Mouse (Mus musculus): ENCODE measurements around the gene Hist1h2bm. TPM values are rescaled to one million over a fixed set of nuclear protein-coding genes. Genes with fewer than 3 reads are reported as not detected.
"Not testable (repeated sequence)": the region's sequence is repeated elsewhere in the genome, so short reads cannot be mapped to it uniquely, and the experiment has no call there.

The Hist1h2bm gene
- polyA plus RNA-seq, 1 experiment from 2014 or later, result 1.00 TPM

GRCm38 (mm10) chr13:21751827-21752226 is 30.0 kb downstream of the Hist1h2bm start:
- Histone ChIP-seq H3K9me3 (ENCODE audit: control insufficient read depth, low read length) (no peaks in the 10 kb centered on the region), H3K4me1 (ENCODE audit: control insufficient read depth in 2 of 2, insufficient read depth in 2 of 2, low read length in 2 of 2) (peaks cover 2 to 28% of the 10 kb centered on the region in 2 experiments; a peak in 3 of 4 replicates), H3K4me2 (ENCODE audit: low read length) (peak overlapping the region; percentile 61), H3K27ac (replicated peaks in 1 of 2; ENCODE audit: control insufficient read depth in 1 of 2, insufficient read depth in 1 of 2, low read depth in 2 of 2, low read length in 2 of 2) (peak overlapping the region; percentile 44 to 88; a peak in 3 of 4 replicates), H3K9ac (ENCODE audit: low read length) (peak overlapping the region; percentile 75; the same call in 1 of the 2 replicates), H3K36me3 (ENCODE audit: control insufficient read depth, insufficient read depth, low read length) (no peaks in the 10 kb centered on the region), H3K4me3 (ENCODE audit: control insufficient read depth in 1 of 2, insufficient read depth in 1 of 2, low read depth in 1 of 2, low read length in 2 of 2) (no peak overlapping the region), H3K27me3 (ENCODE audit: control insufficient read depth, insufficient read depth, low read length) (no peaks in the 10 kb centered on the region)
- no peak for ATAC-seq (ENCODE audit: insufficient number of reproducible peaks, insufficient read depth, low FRiP score, low read depth)
- WGBS, result 20% methylated on average over 3 of the region's 3 CpGs

GRCm38 (mm10) chr13:21752356-21752755 is 30.5 kb downstream of the Hist1h2bm start:
- Histone ChIP-seq H3K9ac (ENCODE audit: low read length) (peak overlapping the region; percentile 75; the same call in 1 of the 2 replicates), H3K4me1 (ENCODE audit: control insufficient read depth in 2 of 2, insufficient read depth in 2 of 2, low read length in 2 of 2) (peaks cover 2 to 28% of the 10 kb centered on the region in 2 experiments; a peak in 3 of 4 replicates), H3K27ac (replicated peaks in 1 of 2; ENCODE audit: control insufficient read depth in 1 of 2, insufficient read depth in 1 of 2, low read depth in 2 of 2, low read length in 2 of 2) (peak overlapping the region in 1 of 2 experiments; percentile 88; a peak in 2 of 4 replicates), H3K36me3 (ENCODE audit: control insufficient read depth, insufficient read depth, low read length) (no peaks in the 10 kb centered on the region), H3K9me3 (ENCODE audit: control insufficient read depth, low read length) (no peaks in the 10 kb centered on the region), H3K4me3 (ENCODE audit: control insufficient read depth in 1 of 2, insufficient read depth in 1 of 2, low read depth in 1 of 2, low read length in 2 of 2) (no peak overlapping the region), H3K27me3 (ENCODE audit: control insufficient read depth, insufficient read depth, low read length) (no peaks in the 10 kb centered on the region), H3K4me2 (ENCODE audit: low read length) (peak overlapping the region; percentile 61)
- 29% methylated on average over 3 of the region's 3 CpGs for WGBS
- no peak for ATAC-seq (ENCODE audit: insufficient number of reproducible peaks, insufficient read depth, low FRiP score, low read depth)

GRCm38 (mm10) chr13:21753051-21753523 is 31.2 kb downstream of the Hist1h2bm start:
- H3K4me2 ChIP-seq (ENCODE audit: low read length), result peak overlapping the region; percentile 61
- ATAC-seq (ENCODE audit: insufficient number of reproducible peaks, insufficient read depth, low FRiP score, low read depth), result no peak; the same call in 1 of the 2 replicates
- no peaks in the 10 kb centered on the region for H3K36me3 ChIP-seq (ENCODE audit: control insufficient read depth, insufficient read depth, low read length)
- H3K27me3 ChIP-seq (ENCODE audit: control insufficient read depth, insufficient read depth, low read length), result no peaks in the 10 kb centered on the region
- peak overlapping the region; percentile 79 to 88 for H3K27ac ChIP-seq (replicated peaks in 1 of 2; ENCODE audit: control insufficient read depth in 1 of 2, insufficient read depth in 1 of 2, low read depth in 2 of 2, low read length in 2 of 2)
- peaks cover 2 to 28% of the 10 kb centered on the region in 2 experiments; a peak in 3 of 4 replicates for H3K4me1 ChIP-seq (ENCODE audit: control insufficient read depth in 2 of 2, insufficient read depth in 2 of 2, low read length in 2 of 2)
- H3K9me3 ChIP-seq (ENCODE audit: control insufficient read depth, low read length), result no peaks in the 10 kb centered on the region
- peak overlapping the region; percentile 37 to 48 for H3K4me3 ChIP-seq (ENCODE audit: control insufficient read depth in 1 of 2, insufficient read depth in 1 of 2, low read depth in 1 of 2, low read length in 2 of 2)
- WGBS, result 3% methylated on average over 10 of the region's 10 CpGs
- peak overlapping the region; percentile 75 for H3K9ac ChIP-seq (ENCODE audit: low read length)

GRCm38 (mm10) chr13:21753524-21754285 is 31.9 kb downstream of the Hist1h2bm start, which contains the start of the genes Hist1h2ak and Hist1h2bn:
Hist1h2ak (minus strand) TSS chr13:21753827.
Hist1h2bn (plus strand) TSS chr13:21754123.
- WGBS, result under 1% methylated on average over 38 of the region's 50 CpGs
- peaks cover 2 to 28% of the 10 kb centered on the region in 2 experiments; a peak in 3 of 4 replicates for H3K4me1 ChIP-seq (ENCODE audit: control insufficient read depth in 2 of 2, insufficient read depth in 2 of 2, low read length in 2 of 2)
- not testable (repeated sequence) for H3K27me3 ChIP-seq (ENCODE audit: control insufficient read depth, insufficient read depth, low read length)

GRCm38 (mm10) chr13:21754294-21755001 is 32.6 kb downstream of the Hist1h2bm start:
- Histone ChIP-seq H3K27ac (replicated peaks in 1 of 2; ENCODE audit: control insufficient read depth in 1 of 2, insufficient read depth in 1 of 2, low read depth in 2 of 2, low read length in 2 of 2) (peak overlapping the region; percentile 88 to 94), H3K4me3 (ENCODE audit: control insufficient read depth in 1 of 2, insufficient read depth in 1 of 2, low read depth in 1 of 2, low read length in 2 of 2) (peak overlapping the region; percentile 37 to 59), H3K4me2 (ENCODE audit: low read length) (peak overlapping the region; percentile 61), H3K4me1 (ENCODE audit: control insufficient read depth in 2 of 2, insufficient read depth in 2 of 2, low read length in 2 of 2) (peaks cover 1 to 26% of the 10 kb centered on the region in 2 experiments; a peak in 3 of 4 replicates), H3K9ac (ENCODE audit: low read length) (peak overlapping the region; percentile 69)
- not testable (repeated sequence) for H3K9me3 ChIP-seq (ENCODE audit: control insufficient read depth, low read length); H3K36me3 ChIP-seq (ENCODE audit: control insufficient read depth, insufficient read depth, low read length); H3K27me3 ChIP-seq (ENCODE audit: control insufficient read depth, insufficient read depth, low read length)
- ATAC-seq (ENCODE audit: insufficient number of reproducible peaks, insufficient read depth, low FRiP score, low read depth), result peak; percentile 7; the same call in 1 of the 2 replicates
- 1% methylated on average over 12 of the region's 26 CpGs for WGBS

More at GRCm38 (mm10) chr13:21753524-21754285, 31.9 kb downstream of the Hist1h2bm start, which contains the start of the genes Hist1h2ak and Hist1h2bn:
- H3K9me3 ChIP-seq (ENCODE audit: control insufficient read depth, low read length); H3K36me3 ChIP-seq (ENCODE audit: control insufficient read depth, insufficient read depth, low read length): not testable (repeated sequence)
- Histone ChIP-seq H3K9ac (ENCODE audit: low read length) (peak within 1 kb of the TSS; percentile 75), H3K4me2 (ENCODE audit: low read length) (peak within 1 kb of the TSS; percentile 61), H3K27ac (replicated peaks in 1 of 2; ENCODE audit: control insufficient read depth in 1 of 2, insufficient read depth in 1 of 2, low read depth in 2 of 2, low read length in 2 of 2) (peak within 1 kb of the TSS; percentile 88 to 94), H3K4me3 (ENCODE audit: control insufficient read depth in 1 of 2, insufficient read depth in 1 of 2, low read depth in 1 of 2, low read length in 2 of 2) (peak within 1 kb of the TSS; percentile 37 to 59)
- ATAC-seq (ENCODE audit: insufficient number of reproducible peaks, insufficient read depth, low FRiP score, low read depth), result peak; percentile 90

- H3K4me1 ChIP-seq (ENCODE audit: control insufficient read depth in 2 of 2, insufficient read depth in 2 of 2, low read length in 2 of 2), result peaks cover 0 to 23% of the 10 kb centered on the region in 2 experiments; a peak in 2 of 4 replicates
- 84% methylated on average over 1 of the region's 1 CpGs for WGBS
- no peak for ATAC-seq (ENCODE audit: insufficient number of reproducible peaks, insufficient read depth, low FRiP score, low read depth)
- peak overlapping the region in 1 of 2 experiments; percentile 37; a peak in 2 of 4 replicates for H3K4me3 ChIP-seq (ENCODE audit: control insufficient read depth in 1 of 2, insufficient read depth in 1 of 2, low read depth in 1 of 2, low read length in 2 of 2)
- peak overlapping the region; percentile 61 for H3K4me2 ChIP-seq (ENCODE audit: low read length)
- no peaks in the 10 kb centered on the region for H3K27me3 ChIP-seq (ENCODE audit: control insufficient read depth, insufficient read depth, low read length)
- H3K36me3 ChIP-seq (ENCODE audit: control insufficient read depth, insufficient read depth, low read length), result no peaks in the 10 kb centered on the region
- no peak overlapping the region for H3K27ac ChIP-seq (replicated peaks in 1 of 2; ENCODE audit: control insufficient read depth in 1 of 2, insufficient read depth in 1 of 2, low read depth in 2 of 2, low read length in 2 of 2)
- no peaks in the 10 kb centered on the region for H3K9me3 ChIP-seq (ENCODE audit: control insufficient read depth, low read length)
- H3K9ac ChIP-seq (ENCODE audit: low read length), result peak overlapping the region; percentile 62
These were observed 33.9 kb downstream of the Hist1h2bm start for GRCm38 (mm10) chr13:21755707-21756106.

Data from heart, embryonic 14.5 days (tissue).